Mouse (Mus musculus) C2C12 (cell line): ENCODE data around the gene Enoph1.

Source experiments
- CEBPB ChIP-seq: IDR thresholded peaks from one replicate; pipeline ENCODE4 v1.6.1; 2011; ENCODE audit warnings: low read depth, mild to moderate bottlenecking, control low read depth, moderate library complexity
- CTCF ChIP-seq: IDR thresholded peaks from one replicate; pipeline ENCODE4 v1.5.1; 2011; ENCODE audit not compliant: control insufficient read depth, insufficient read depth, insufficient read length
- MAX ChIP-seq: IDR thresholded peaks from one replicate; pipeline ENCODE4 v1.6.1; 2011; ENCODE audit warnings: mild to moderate bottlenecking, control low read depth
- MYOD1 ChIP-seq: IDR thresholded peaks from one replicate; pipeline ENCODE4 v1.6.1; 2011; ENCODE audit warnings: low read depth; ENCODE audit not compliant: control insufficient read depth, insufficient read length

- TF ChIP-seq CTCF (peak; percentile 87), MAX (no peak), MYOD1 (no peak), CEBPB (no peak)
These were observed 30.5 kb downstream of the Enoph1 start for GRCm38 (mm10) chr5:100070255-100070654.
